8 mouse cellular contexts compared by ENCODE assay signal in genomic region chr3:106721397-106722027, GRCm38 (mm10). TPM values are rescaled to one million over a fixed set of nuclear protein-coding genes. Genes with fewer than 3 reads are reported as not detected.
DNase-seq lines count a peak whose midpoint lies in the region; ATAC-seq lines count a peak whose summit lies in the region.

No protein-coding gene starts in this region.

- H3K9me3 ChIP-seq in heart, embryonic 14.5 days (ENCODE audit: control insufficient read depth, low read length) = no peaks in the 10 kb centered on the region
- no peaks in the 10 kb centered on the region for H3K9me3 ChIP-seq in liver, embryonic 13.5 days (replicated peaks)
- no peaks in the 10 kb centered on the region for H3K9me3 ChIP-seq in stomach, embryonic 16.5 days (replicated peaks; ENCODE audit: control insufficient read depth, low read length)

- H3K36me3 ChIP-seq in heart, embryonic 14.5 days (ENCODE audit: control insufficient read depth, insufficient read depth, low read length) = no peaks in the 10 kb centered on the region
- H3K36me3 ChIP-seq in liver, embryonic 13.5 days = no peaks in the 10 kb centered on the region
- no peaks in the 10 kb centered on the region for H3K36me3 ChIP-seq in stomach, embryonic 16.5 days (ENCODE audit: control insufficient read depth, insufficient read depth, low read length)

- peak overlapping the region; percentile 77 for H3K9ac ChIP-seq in heart, embryonic 14.5 days (ENCODE audit: low read length)
- peak overlapping the region; percentile 64 for H3K9ac ChIP-seq in liver, embryonic 13.5 days
- peak overlapping the region; percentile 84 for H3K9ac ChIP-seq in stomach, embryonic 16.5 days (ENCODE audit: low read length)

- 1% methylated on average over 31 of the region's 31 CpGs for WGBS in heart, embryonic 14.5 days
- whole genome bisulfite sequencing in liver, embryonic 13.5 days (ENCODE audit: insufficient replicate concordance) = 1% methylated on average over 31 of the region's 31 CpGs
- 1% methylated on average over 31 of the region's 31 CpGs for WGBS in stomach, embryonic 16.5 days

- peak; percentile 69 for DNase-seq in c-Kit-negative CD71-positive TER-119-positive erythroid progenitor cells, embryonic 14.5 days (ENCODE audit: low read depth, low spot score)
- peak; percentile 99 for DNase-seq in fibroblast of lung, adult 2 months (ENCODE audit: low read depth)
- DNase-seq in kidney, postnatal 14 days = peak; percentile 97
- peak; percentile 87 for DNase-seq in liver, embryonic 13.5 days
- DNase-seq in neural tube, embryonic 10.5 days (ENCODE audit: extremely low spot score, low spot score) = peak; percentile 87

- peak overlapping the region; percentile 93 to 97 for H3K27ac ChIP-seq in heart, embryonic 14.5 days (replicated peaks in 1 of 2; ENCODE audit: control insufficient read depth in 1 of 2, insufficient read depth in 1 of 2, low read depth in 2 of 2, low read length in 2 of 2)
- peak overlapping the region; percentile 83 for H3K27ac ChIP-seq in liver, embryonic 13.5 days
- peak overlapping the region; percentile 99 for H3K27ac ChIP-seq in stomach, embryonic 16.5 days (ENCODE audit: low read length)

- ATAC-seq in CD4-positive, CD25-positive, alpha-beta regulatory T cell, adult 4 months = peak; percentile 88
- ATAC-seq in heart, embryonic 14.5 days (ENCODE audit: insufficient number of reproducible peaks, insufficient read depth, low FRiP score, low read depth) = peak; percentile 99
- ATAC-seq in liver, embryonic 13.5 days (ENCODE audit: low read depth) = peak; percentile 95
- ATAC-seq in stomach, embryonic 16.5 days (ENCODE audit: insufficient read depth, low FRiP score) = peak; percentile 99

- H3K27me3 ChIP-seq in heart, embryonic 14.5 days (ENCODE audit: control insufficient read depth, insufficient read depth, low read length) = no peaks in the 10 kb centered on the region
- peaks cover 2% of the 10 kb centered on the region; the same call in 1 of the 2 replicates for H3K27me3 ChIP-seq in liver, embryonic 13.5 days
- no peaks in the 10 kb centered on the region; the same call in 1 of the 2 replicates for H3K27me3 ChIP-seq in stomach, embryonic 16.5 days (ENCODE audit: control insufficient read depth, insufficient read depth, low read length)

- peak overlapping the region; percentile 80 for H3K4me2 ChIP-seq in heart, embryonic 14.5 days (ENCODE audit: low read length)
- peak overlapping the region; percentile 78 for H3K4me2 ChIP-seq in liver, embryonic 13.5 days
- H3K4me2 ChIP-seq in stomach, embryonic 16.5 days (ENCODE audit: low read depth, low read length) = peak overlapping the region; percentile 72

- H3K4me3 ChIP-seq in heart, embryonic 14.5 days (ENCODE audit: control insufficient read depth in 1 of 2, insufficient read depth in 1 of 2, low read depth in 1 of 2, low read length in 2 of 2) = peak overlapping the region; percentile 61 to 67
- H3K4me3 ChIP-seq in liver, embryonic 13.5 days (replicated peaks) = peak overlapping the region; percentile 71
- peak overlapping the region; percentile 74 for H3K4me3 ChIP-seq in stomach, embryonic 16.5 days (replicated peaks; ENCODE audit: low read length)

- 0 out of 4 replicates have a peak, but pooled peaks cover 0 to 2% of the 10 kb centered on the region in 2 experiments for H3K4me1 ChIP-seq in heart, embryonic 14.5 days (ENCODE audit: control insufficient read depth in 2 of 2, insufficient read depth in 2 of 2, low read length in 2 of 2)
- H3K4me1 ChIP-seq in liver, embryonic 13.5 days (replicated peaks) = no peaks in the 10 kb centered on the region
- H3K4me1 ChIP-seq in stomach, embryonic 16.5 days (ENCODE audit: control insufficient read depth, insufficient read depth, low read length) = no peaks in the 10 kb centered on the region

RNA-seq across cellular contexts. Expression of gene Lrif1, which starts 36.7 kb away (rescaled TPM):
- 10 to 100 TPM; 65.0 to 68.8 TPM for polyA plus RNA-seq in CD4-positive, CD25-positive, alpha-beta regulatory T cell, adult 4 months (2017; shearing (Covaris generic))
- 13.2 and 13.7 TPM in 2 replicates for polyA plus RNA-seq in heart, embryonic 14.5 days (2014; fragmentation: Nextera tagmentation; extraction: Ambion mirVana)
- 3.6 and 5.6 TPM in 2 replicates for polyA plus RNA-seq in liver, embryonic 13.5 days (2015; fragmentation: Nextera tagmentation; extraction: Ambion mirVana)
- polyA plus RNA-seq in stomach, embryonic 16.5 days (2015; fragmentation: Nextera tagmentation; extraction: Ambion mirVana) = 11.9 and 13.5 TPM in 2 replicates

Comparison
In these comparisons a context has a peak if more than half of its experiments do, and no peak if none do; other contexts are left out.
1. Peak in every context shown above with its lines: DNase-seq, ATAC-seq, H3K4me3 ChIP-seq and H3K27ac ChIP-seq.